Mouse (Mus musculus) urinary bladder, postnatal 25 days (tissue): Measurements from ENCODE around the gene Trim33.
A peak's percentile ranks its signal among the peaks of the same experiment; 100 is the strongest.

Source experiments
- DNase-seq: peaks from one replicate; pipeline ENCODE4 v3.0.0; 2022; ENCODE audit warnings: low spot score

Trim33 gene

GRCm38 (mm10) chr3:103361150-103361549, 82.1 kb downstream of the Trim33 start:
- DNase-seq: no peak

GRCm38 (mm10) chr3:103364182-103364945, 85.3 kb downstream of the Trim33 start:
- DNase-seq: no peak

GRCm38 (mm10) chr3:103367176-103367970, 88.3 kb downstream of the Trim33 start:
- DNase-seq: no peak

- DNase-seq: no peak
Observed at GRCm38 (mm10) chr3:103368731-103369130, 89.6 kb downstream of the Trim33 start.

GRCm38 (mm10) chr3:103374028-103374427, 94.9 kb downstream of the Trim33 start:
- peak; percentile 40 for DNase-seq

GRCm38 (mm10) chr3:103375181-103375855, 96.2 kb downstream of the Trim33 start:
- DNase-seq: no peak

GRCm38 (mm10) chr3:103378018-103378417, 98.9 kb downstream of the Trim33 start:
- no peak for DNase-seq

- DNase-seq: no peak
Observed at GRCm38 (mm10) chr3:103379371-103379770, 100.3 kb downstream of the Trim33 start.

- no peak for DNase-seq
Observed at GRCm38 (mm10) chr3:103380814-103381213, 101.7 kb downstream of the Trim33 start.

- no peak for DNase-seq
Observed at GRCm38 (mm10) chr3:103381441-103381840, 102.3 kb downstream of the Trim33 start.

- DNase-seq: peak; percentile 96
Observed at GRCm38 (mm10) chr3:103382872-103383567, 103.9 kb downstream of the Trim33 start.

GRCm38 (mm10) chr3:103384486-103384885, 105.4 kb downstream of the Trim33 start:
- DNase-seq: no peak

- no peak for DNase-seq
Observed at GRCm38 (mm10) chr3:103384949-103385348, 105.9 kb downstream of the Trim33 start.

GRCm38 (mm10) chr3:103385383-103386291, 106.5 kb downstream of the Trim33 start:
- no peak for DNase-seq

GRCm38 (mm10) chr3:103386292-103387031, 107.4 kb downstream of the Trim33 start:
- no peak for DNase-seq

GRCm38 (mm10) chr3:103392613-103393258, 113.6 kb downstream of the Trim33 start:
- DNase-seq: peak; percentile 21

- DNase-seq: no peak
Observed at GRCm38 (mm10) chr3:103393283-103394060, 114.4 kb downstream of the Trim33 start.

GRCm38 (mm10) chr3:103394121-103394520, 115.0 kb downstream of the Trim33 start:
- no peak for DNase-seq

- no peak for DNase-seq
Observed at GRCm38 (mm10) chr3:103397523-103397922, 118.4 kb downstream of the Trim33 start.
